Mouse (Mus musculus): ENCODE data around the gene Tdg.

GRCm38 (mm10) chr10:82696453-82697079, 66.9 kb downstream of the Tdg start:
- TF ChIP-seq POLR2A (IDR thresholded peaks at IDR 0.05; ENCODE audit: insufficient read depth, low read depth, low read length): no peak
- TF ChIP-seq CTCF (IDR thresholded peaks at IDR 0.05; ENCODE audit: insufficient read depth, low read depth, low read length): no peak
